Mouse (Mus musculus): Measurements from ENCODE around the gene Tnip3. TPM values are rescaled to one million over a fixed set of nuclear protein-coding genes. Genes with fewer than 3 reads are reported as not detected.

Gene Tnip3
- polyA plus RNA-seq, 1 experiment from 2014 or later, result not detected

DNA sequence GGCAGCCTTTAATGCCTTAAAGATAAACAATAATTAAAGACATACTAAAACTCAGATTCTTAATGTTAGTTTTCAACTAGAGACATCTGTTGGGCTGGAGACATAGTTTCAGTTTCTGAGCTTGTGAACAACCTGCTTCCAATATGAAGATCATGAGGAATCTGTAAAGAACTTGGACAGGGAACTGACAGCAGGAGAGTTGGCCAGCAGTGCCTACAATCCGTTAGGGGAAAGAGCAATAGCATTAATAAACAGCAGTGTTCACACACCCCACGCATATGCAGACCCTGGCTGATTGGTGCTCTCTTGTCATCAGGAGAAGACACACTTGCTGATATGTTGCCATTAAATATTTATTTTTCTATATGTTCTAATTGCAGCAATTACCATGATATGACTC, 15.0 kb downstream of the Tnip3 start:
- Histone ChIP-seq H3K36me3 (no peaks in the 10 kb centered on the region), H3K9ac (no peak overlapping the region), H3K9me3 (replicated peaks) (no peaks in the 10 kb centered on the region), H3K4me3 (no peak overlapping the region), H3K4me2 (replicated peaks) (no peak overlapping the region), H3K27me3 (no peaks in the 10 kb centered on the region), H3K4me1 (peaks cover 5% of the 10 kb centered on the region; the same call in 1 of the 2 replicates), H3K27ac (no peak overlapping the region)
- 74% methylated on average over 2 of the region's 2 CpGs for WGBS
- ATAC-seq (ENCODE audit: low FRiP score), result no peak

DNA sequence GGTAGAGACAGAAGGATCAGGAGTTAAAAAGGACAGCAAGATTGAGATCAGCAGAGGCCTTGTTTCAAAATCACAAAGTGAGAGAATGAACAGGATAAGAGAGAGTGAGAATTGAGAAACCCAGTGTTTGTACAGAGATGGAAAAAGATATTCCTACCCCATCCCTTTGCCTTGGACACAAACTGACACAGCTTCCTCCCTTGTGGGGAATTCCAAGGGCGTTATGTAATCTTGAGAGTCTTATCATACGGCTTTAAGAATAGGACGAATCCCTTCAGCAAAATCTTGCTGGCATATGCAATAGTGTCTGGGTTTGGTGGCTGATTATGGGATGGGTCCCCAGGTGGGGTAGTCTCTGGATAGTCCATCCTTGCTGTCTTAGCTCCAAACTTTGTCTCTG, 16.0 kb downstream of the Tnip3 start:
- no peaks in the 10 kb centered on the region for H3K27me3 ChIP-seq
- no peak overlapping the region for H3K9ac ChIP-seq
- H3K36me3 ChIP-seq, result no peaks in the 10 kb centered on the region
- H3K4me3 ChIP-seq, result no peak overlapping the region
- H3K4me2 ChIP-seq (replicated peaks), result no peak overlapping the region
- H3K27ac ChIP-seq, result no peak overlapping the region
- ATAC-seq (ENCODE audit: low FRiP score), result no peak
- WGBS, result 77% methylated on average over 3 of the region's 3 CpGs
- H3K9me3 ChIP-seq (replicated peaks), result no peaks in the 10 kb centered on the region
- H3K4me1 ChIP-seq, result peaks cover 5% of the 10 kb centered on the region; the same call in 1 of the 2 replicates

DNA sequence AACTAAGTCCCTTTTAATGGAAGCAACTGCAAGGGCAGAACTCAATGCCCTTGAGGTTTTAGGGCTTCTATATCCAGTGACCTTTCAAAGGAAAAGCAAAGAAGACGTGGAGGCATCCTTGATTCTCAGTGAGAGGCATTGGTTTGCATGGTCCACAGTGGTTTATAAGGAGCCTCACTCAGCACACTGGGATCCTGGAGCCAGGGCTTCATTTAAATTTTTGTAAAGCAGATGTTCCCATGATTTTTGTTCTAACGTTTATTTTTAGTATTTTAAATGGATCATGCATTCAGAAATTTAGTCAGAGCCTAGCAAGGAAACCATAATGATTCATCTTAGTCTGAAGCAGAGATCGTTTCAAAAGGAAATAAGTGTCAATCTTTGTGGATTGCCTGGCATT, 17.3 kb downstream of the Tnip3 start:
- H3K27me3 ChIP-seq, result no peaks in the 10 kb centered on the region
- ATAC-seq (ENCODE audit: low FRiP score), result no peak
- H3K9me3 ChIP-seq (replicated peaks), result no peaks in the 10 kb centered on the region
- no peak overlapping the region for H3K27ac ChIP-seq
- H3K4me2 ChIP-seq (replicated peaks), result no peak overlapping the region
- no peak overlapping the region for H3K4me3 ChIP-seq
- no peak overlapping the region for H3K9ac ChIP-seq
- WGBS, result 53% methylated on average over 3 of the region's 3 CpGs
- no peaks in the 10 kb centered on the region for H3K36me3 ChIP-seq
- H3K4me1 ChIP-seq, result peaks cover 5% of the 10 kb centered on the region; the same call in 1 of the 2 replicates

DNA sequence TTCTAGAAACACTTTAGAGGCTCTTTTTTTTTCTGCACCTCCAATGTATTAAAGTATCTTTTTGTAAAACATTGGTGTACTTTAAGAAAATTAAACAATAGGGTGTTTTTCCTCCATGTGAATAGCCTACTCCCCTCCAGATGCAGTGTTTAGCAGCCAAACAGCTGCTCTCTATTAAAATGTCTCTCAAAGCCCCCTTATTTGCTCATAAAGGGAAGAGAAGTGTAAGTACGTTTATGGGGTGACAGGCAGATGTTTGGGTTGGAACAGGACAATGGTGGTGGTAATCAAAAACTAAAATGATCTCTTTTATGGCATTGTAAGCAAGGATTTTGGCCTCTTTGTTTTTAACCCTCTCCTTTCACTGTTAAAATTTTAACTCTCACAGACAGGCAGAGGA, 17.8 kb downstream of the Tnip3 start:
- H3K36me3 ChIP-seq, result no peaks in the 10 kb centered on the region
- H3K4me1 ChIP-seq, result peaks cover 4% of the 10 kb centered on the region; the same call in 1 of the 2 replicates
- no peaks in the 10 kb centered on the region for H3K27me3 ChIP-seq
- no peak overlapping the region for H3K9ac ChIP-seq
- no peaks in the 10 kb centered on the region for H3K9me3 ChIP-seq (replicated peaks)
- no peak overlapping the region for H3K27ac ChIP-seq
- WGBS, result 26% methylated on average over 1 of the region's 1 CpGs
- H3K4me3 ChIP-seq, result no peak overlapping the region
- H3K4me2 ChIP-seq (replicated peaks), result no peak overlapping the region
- ATAC-seq (ENCODE audit: low FRiP score), result no peak

GRCm38 (mm10) chr6:65563887-65564656, 39.0 kb downstream of the Tnip3 start:
- 79% methylated on average over 3 of the region's 3 CpGs for WGBS
- H3K27ac ChIP-seq, result no peak overlapping the region
- H3K36me3 ChIP-seq, result no peaks in the 10 kb centered on the region
- no peak overlapping the region for H3K9ac ChIP-seq
- no peak overlapping the region for H3K4me3 ChIP-seq
- H3K9me3 ChIP-seq (replicated peaks), result no peaks in the 10 kb centered on the region
- no peaks in the 10 kb centered on the region for H3K27me3 ChIP-seq
- no peaks in the 10 kb centered on the region for H3K4me1 ChIP-seq
- no peak for ATAC-seq (ENCODE audit: low FRiP score)
- no peak overlapping the region for H3K4me2 ChIP-seq (replicated peaks)

- H3K4me2 ChIP-seq (replicated peaks), result no peak overlapping the region
- no peaks in the 10 kb centered on the region for H3K4me1 ChIP-seq
- H3K27ac ChIP-seq, result no peak overlapping the region
- no peaks in the 10 kb centered on the region for H3K36me3 ChIP-seq
- no peak overlapping the region for H3K9ac ChIP-seq
- H3K4me3 ChIP-seq, result no peak overlapping the region
- 87% methylated on average over 2 of the region's 2 CpGs for WGBS
- ATAC-seq (ENCODE audit: low FRiP score), result no peak
- no peaks in the 10 kb centered on the region for H3K27me3 ChIP-seq
- H3K9me3 ChIP-seq (replicated peaks), result no peaks in the 10 kb centered on the region
These were observed 39.5 kb downstream of the Tnip3 start for GRCm38 (mm10) chr6:65564657-65565039.

- H3K9me3 ChIP-seq (replicated peaks), result no peaks in the 10 kb centered on the region
- H3K27ac ChIP-seq, result no peak overlapping the region
- H3K4me3 ChIP-seq, result no peak overlapping the region
- no peaks in the 10 kb centered on the region for H3K4me1 ChIP-seq
- H3K36me3 ChIP-seq, result no peaks in the 10 kb centered on the region
- WGBS, result 39% methylated on average over 8 of the region's 8 CpGs
- no peaks in the 10 kb centered on the region for H3K27me3 ChIP-seq
- ATAC-seq (ENCODE audit: low FRiP score), result no peak
- H3K4me2 ChIP-seq (replicated peaks), result no peak overlapping the region
- no peak overlapping the region for H3K9ac ChIP-seq
These were observed 44.6 kb downstream of the Tnip3 start for GRCm38 (mm10) chr6:65569741-65570140.

DNA sequence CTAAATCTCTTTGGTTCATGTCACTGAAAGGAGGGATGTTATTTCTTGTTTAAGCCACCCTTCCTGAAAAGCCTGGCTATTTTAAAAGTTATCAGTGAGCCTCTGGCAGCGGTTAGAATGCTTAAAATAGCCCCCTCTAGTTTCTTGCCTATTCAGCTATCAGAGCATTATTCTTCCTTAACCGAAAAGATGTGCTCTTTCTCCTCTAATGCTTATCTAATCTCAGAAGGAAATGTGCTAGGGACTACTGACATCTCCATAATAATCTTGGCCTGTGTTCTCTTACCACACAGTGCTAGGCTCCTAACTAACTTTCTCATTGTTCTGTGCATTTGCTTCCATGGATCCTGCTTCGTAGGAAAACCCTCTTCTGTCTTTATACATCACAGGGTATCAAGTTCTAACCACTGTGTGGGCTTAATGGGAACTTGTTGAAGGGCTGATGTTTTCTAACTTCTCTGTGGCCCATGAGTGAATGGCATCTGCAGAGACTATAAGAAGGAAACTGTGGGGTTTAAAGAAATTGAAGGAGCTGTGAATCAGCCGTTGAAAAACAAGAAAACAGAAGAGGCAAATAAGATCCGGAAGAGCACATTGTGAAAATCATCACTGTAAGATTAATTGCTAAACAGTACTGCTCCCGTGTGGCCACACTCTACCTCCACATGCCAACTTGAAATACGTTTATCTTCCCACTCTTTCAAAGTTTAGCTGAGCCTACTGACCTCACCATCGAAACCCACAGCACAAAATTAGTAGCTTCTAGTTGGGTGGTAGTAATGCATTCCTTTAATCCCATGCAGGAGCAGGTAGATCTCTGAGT, 53.2 kb downstream of the Tnip3 start:
- H3K9me3 ChIP-seq (replicated peaks), result no peaks in the 10 kb centered on the region
- H3K4me2 ChIP-seq (replicated peaks), result no peak overlapping the region
- ATAC-seq (ENCODE audit: low FRiP score), result no peak
- no peaks in the 10 kb centered on the region for H3K36me3 ChIP-seq
- H3K27me3 ChIP-seq, result no peaks in the 10 kb centered on the region
- H3K9ac ChIP-seq, result no peak overlapping the region
- H3K27ac ChIP-seq, result no peak overlapping the region
- WGBS, result 77% methylated on average over 8 of the region's 8 CpGs
- H3K4me1 ChIP-seq, result no peaks in the 10 kb centered on the region
- H3K4me3 ChIP-seq, result no peak overlapping the region

DNA sequence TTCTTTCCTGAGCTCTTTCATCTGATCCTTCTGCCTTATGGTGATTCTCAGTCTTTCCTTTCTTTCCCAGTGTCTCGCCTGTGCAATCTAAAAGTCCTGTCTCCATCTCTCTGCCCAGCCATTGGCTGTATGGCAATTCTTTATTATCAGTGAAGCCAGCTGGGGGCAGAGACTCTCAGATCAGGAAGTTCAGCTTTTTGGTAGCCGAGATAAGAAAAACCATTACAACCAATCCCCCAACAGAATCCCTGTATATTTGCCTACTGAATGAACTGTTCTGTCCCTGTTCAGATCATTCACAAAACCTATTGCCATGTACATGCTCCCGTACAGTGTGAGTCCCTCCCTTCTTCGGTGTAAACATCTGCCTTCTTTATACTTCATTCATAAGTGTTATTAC, 57.9 kb downstream of the Tnip3 start:
- Histone ChIP-seq H3K4me1 (no peaks in the 10 kb centered on the region), H3K4me3 (no peak overlapping the region), H3K36me3 (no peaks in the 10 kb centered on the region), H3K27me3 (no peaks in the 10 kb centered on the region), H3K9me3 (replicated peaks) (no peaks in the 10 kb centered on the region), H3K9ac (no peak overlapping the region), H3K27ac (no peak overlapping the region), H3K4me2 (replicated peaks) (no peak overlapping the region)
- WGBS, result 84% methylated on average over 4 of the region's 4 CpGs
- no peak for ATAC-seq (ENCODE audit: low FRiP score)

DNA sequence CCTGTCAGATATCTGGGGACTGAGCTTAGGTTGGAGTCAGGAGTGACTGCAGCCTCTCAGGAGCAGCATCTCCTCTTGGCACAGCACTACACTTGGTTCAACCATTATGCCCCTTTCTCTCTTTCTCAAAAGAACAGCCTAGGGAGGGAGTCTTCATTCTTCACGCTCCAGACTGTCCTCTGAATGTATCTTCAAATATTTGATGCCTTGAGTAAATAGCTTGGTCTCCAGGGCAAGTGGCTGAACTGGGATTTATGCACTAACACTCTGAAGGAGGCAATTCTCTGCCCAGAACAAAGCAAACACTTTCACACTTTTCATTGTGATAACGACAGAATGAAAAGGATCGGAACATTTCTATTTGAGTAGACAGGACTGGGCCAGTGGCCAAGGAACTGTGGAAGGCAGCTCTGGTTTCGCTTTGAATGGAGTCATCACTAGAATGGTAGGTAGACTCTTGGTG, 59.8 kb downstream of the Tnip3 start:
- Histone ChIP-seq H3K9me3 (replicated peaks) (no peaks in the 10 kb centered on the region), H3K27ac (no peak overlapping the region), H3K4me2 (replicated peaks) (no peak overlapping the region), H3K4me1 (no peaks in the 10 kb centered on the region), H3K4me3 (no peak overlapping the region), H3K27me3 (no peaks in the 10 kb centered on the region), H3K9ac (no peak overlapping the region), H3K36me3 (no peaks in the 10 kb centered on the region)
- ATAC-seq (ENCODE audit: low FRiP score), result 0 out of 2 replicates have a peak, but pooled peaks have one; percentile 16
- 52% methylated on average over 4 of the region's 4 CpGs for WGBS

DNA sequence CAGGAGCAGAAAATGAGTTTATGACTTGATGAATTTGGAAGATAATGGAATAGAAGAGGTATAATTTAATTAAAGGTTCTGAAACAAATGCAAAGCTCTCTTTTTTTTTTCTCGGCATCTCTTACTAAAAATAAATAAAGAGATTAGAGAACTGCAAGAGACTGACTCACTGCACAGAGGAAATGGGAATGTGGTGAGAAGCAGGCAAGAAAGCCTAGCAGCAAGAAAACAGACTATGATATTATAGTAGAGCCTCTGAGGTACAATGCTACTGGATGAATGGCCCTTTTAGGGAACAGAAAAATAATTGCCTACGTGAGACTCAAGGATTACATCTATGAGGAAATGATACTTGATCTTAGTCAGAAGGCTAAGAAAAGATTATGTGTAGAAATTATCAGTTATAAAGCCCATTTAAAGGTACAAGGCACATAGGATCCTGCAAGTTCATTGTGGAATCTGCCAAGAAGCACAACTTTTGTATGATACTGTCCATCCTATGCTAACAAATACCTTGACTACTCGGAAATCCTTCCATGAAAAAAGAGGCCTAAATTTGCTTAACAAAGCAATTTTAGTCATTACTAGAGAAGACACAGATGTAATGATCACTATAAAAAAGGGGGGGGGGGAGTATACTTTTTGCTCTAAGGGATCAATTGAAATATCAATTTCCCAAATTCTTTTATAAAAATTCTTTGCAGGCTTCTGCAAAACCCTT, 60.4 kb downstream of the Tnip3 start:
- Histone ChIP-seq H3K4me3 (no peak overlapping the region), H3K4me1 (no peaks in the 10 kb centered on the region), H3K27me3 (no peaks in the 10 kb centered on the region), H3K9me3 (replicated peaks) (no peaks in the 10 kb centered on the region), H3K27ac (no peak overlapping the region), H3K4me2 (replicated peaks) (no peak overlapping the region), H3K9ac (no peak overlapping the region), H3K36me3 (no peaks in the 10 kb centered on the region)
- WGBS, result 89% methylated on average over 3 of the region's 3 CpGs
- ATAC-seq (ENCODE audit: low FRiP score), result no peak

GRCm38 (mm10) chr6:65588847-65589246, 63.7 kb downstream of the Tnip3 start:
- H3K27me3 ChIP-seq, result no peaks in the 10 kb centered on the region
- 95% methylated on average over 1 of the region's 1 CpGs for WGBS
- ATAC-seq (ENCODE audit: low FRiP score), result no peak
- no peaks in the 10 kb centered on the region for H3K4me1 ChIP-seq
- H3K36me3 ChIP-seq, result no peaks in the 10 kb centered on the region
- H3K9me3 ChIP-seq (replicated peaks), result no peaks in the 10 kb centered on the region
- H3K4me3 ChIP-seq, result no peak overlapping the region
- no peak overlapping the region for H3K9ac ChIP-seq
- H3K4me2 ChIP-seq (replicated peaks), result no peak overlapping the region
- H3K27ac ChIP-seq, result no peak overlapping the region

All from hindbrain, embryonic 12.5 days (tissue).